Mouse (Mus musculus) liver, adult 2 months (tissue): ENCODE results near the gene Nlgn1.

ENCODE experiments used
- CTCF ChIP-seq: fragments of 200-500 bp; IDR thresholded peaks from 2 replicates; pipeline ENCODE4 v1.5.1; 2011; ENCODE audit warnings: low read depth, low read length, control low read depth
- POLR2A ChIP-seq: fragments of 200-500 bp; IDR thresholded peaks from 2 replicates; pipeline ENCODE4 v1.6.1; 2011; ENCODE audit warnings: low read length, control low read depth; ENCODE audit not compliant: insufficient read depth; ENCODE audit errors: extremely low read depth

DNA sequence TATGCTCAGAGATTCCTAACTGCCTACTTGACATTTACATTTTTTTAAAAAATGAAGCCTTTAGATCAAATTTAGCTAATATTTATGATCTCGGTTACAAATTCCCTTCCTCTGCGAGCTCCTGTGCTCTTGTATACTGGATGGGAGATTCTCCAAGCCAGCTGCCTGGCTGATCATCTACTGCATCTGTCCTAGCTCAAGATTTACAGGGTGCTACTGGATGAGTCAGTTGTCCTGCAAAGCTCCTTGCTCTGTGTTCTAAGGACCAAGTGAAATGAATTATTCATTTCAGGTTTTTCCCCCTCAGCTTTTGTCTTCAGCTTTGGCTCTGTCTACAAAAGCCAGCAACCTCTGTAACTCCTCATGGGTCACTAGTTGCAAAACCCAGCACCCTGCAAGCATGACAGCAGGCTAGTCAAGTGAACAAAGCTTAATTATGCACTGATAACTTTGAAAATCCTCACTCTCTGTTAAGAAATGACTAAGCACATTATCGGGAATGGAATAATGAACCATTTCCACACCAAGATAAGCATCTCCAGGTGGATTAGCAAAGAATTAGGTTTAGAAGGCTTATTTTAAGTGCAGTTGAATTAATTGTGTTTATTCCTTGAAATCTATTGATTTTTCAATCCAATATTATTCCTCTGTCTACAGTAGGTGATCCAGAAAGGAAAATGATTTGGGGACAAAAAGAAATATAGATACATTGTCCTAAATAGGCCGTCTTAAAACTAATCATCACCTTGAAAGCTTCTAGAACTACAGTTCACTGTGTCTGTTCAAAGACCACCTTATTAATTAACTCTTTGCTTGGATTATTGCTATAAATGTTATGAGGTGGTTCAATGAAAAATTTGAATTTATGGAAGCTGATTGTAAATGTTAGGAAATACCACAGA, 61.1 kb downstream of the Nlgn1 start:
- TF ChIP-seq CTCF = no peak
- no peak for TF ChIP-seq POLR2A
